Mouse (Mus musculus) lung, postnatal 0 days (tissue): ENCODE results near the gene Dlx5. TPM values are rescaled to one million over a fixed set of nuclear protein-coding genes. Genes with fewer than 3 reads are reported as not detected.

ENCODE experiments used
- ATAC-seq: fragments of 200-750 bp; cut with Nextera tagmentation; 2 replicates; pipeline ENCODE4 v1.8.0; 2017; ENCODE audit warnings: moderate library complexity
- DNase-seq: peaks from one replicate; pipeline ENCODE4 v3.0.0-alpha.2; 2016; ENCODE audit warnings: low spot score
- H3K27ac ChIP-seq: fragments of 300-500 bp; sonication (generic); 2 replicates; pipeline ENCODE4 v1.5.1; 2014; ENCODE audit warnings: antibody characterized with exemption, mild to moderate bottlenecking, low read length, mixed read lengths
- H3K27me3 ChIP-seq: fragments of 300-500 bp; sonication (generic); replicated peaks from 2 replicates; pipeline ENCODE4 v1.6.1; 2014; ENCODE audit warnings: low read length, mixed read lengths; ENCODE audit not compliant: insufficient read depth
- H3K36me3 ChIP-seq: fragments of 300-500 bp; sonication (generic); 2 replicates; pipeline ENCODE4 v1.6.1; 2014; ENCODE audit warnings: low read length, mixed read lengths; ENCODE audit not compliant: insufficient read depth
- H3K4me1 ChIP-seq: fragments of 300-500 bp; sonication (generic); 2 replicates; pipeline ENCODE4 v1.6.1; 2014; ENCODE audit warnings: antibody characterized with exemption, low read depth, low read length, mixed read lengths; ENCODE audit not compliant: insufficient read depth
- H3K4me2 ChIP-seq: fragments of 300-500 bp; sonication (generic); replicated peaks from 2 replicates; pipeline ENCODE4 v1.6.1; 2014; ENCODE audit warnings: low read depth, mild to moderate bottlenecking, low read length, moderate library complexity, mixed read lengths
- H3K4me3 ChIP-seq: fragments of 300-500 bp; sonication (generic); 2 replicates; pipeline ENCODE4 v1.5.1; 2014; ENCODE audit warnings: low read depth, low read length
- H3K9ac ChIP-seq: fragments of 300-500 bp; sonication (generic); replicated peaks from 2 replicates; pipeline ENCODE4 v1.6.1; 2014; ENCODE audit warnings: low read depth, mild to moderate bottlenecking
- H3K9me3 ChIP-seq: fragments of 300-500 bp; sonication (generic); 2 replicates; pipeline ENCODE4 v1.6.1; 2016; ENCODE audit warnings: low read length, mixed read lengths
- CTCF ChIP-seq: IDR thresholded peaks from 2 replicates; pipeline ENCODE4 v1.5.1; 2016; ENCODE audit warnings: antibody characterized with exemption, mild to moderate bottlenecking
- EP300 ChIP-seq: IDR thresholded peaks from 2 replicates; pipeline ENCODE4 v1.6.1; 2016; ENCODE audit warnings: antibody characterized with exemption, mild to moderate bottlenecking, control low read depth
- WGBS: fragments of 180-500 bp; shearing (Covaris S2); extraction: QIAGEN DNeasy Blood & Tissue Kit; methylation state at CpG from one replicate; pipeline ENCODE4 v1.1.7; 2014; 5-methylcytosine and 5-hydroxymethylcytosine counted together
- polyA plus RNA-seq: library from polyadenylated mRNA; unstranded; fragments of >200 nt; fragmentation: Nextera tagmentation; extraction: Ambion mirVana; gene quantifications from 2 replicates; pipeline ENCODE4 v1.2.1, GENCODE M21; 2015

Gene Dlx5
- polyA plus RNA-seq, 1 experiment from 2014 or later = not detected

- H3K27me3 ChIP-seq = no peaks in the 10 kb centered on the region
- ATAC-seq (peak; percentile 60), DNase-seq (peak; percentile 67)
- no peak overlapping the region for H3K9ac ChIP-seq
- no peaks in the 10 kb centered on the region for H3K4me1 ChIP-seq
- WGBS = 25% methylated on average over 5 of the region's 5 CpGs
- H3K4me3 ChIP-seq = no peak overlapping the region
- H3K27ac ChIP-seq = no peak overlapping the region
- no peaks in the 10 kb centered on the region for H3K9me3 ChIP-seq
- H3K36me3 ChIP-seq = no peaks in the 10 kb centered on the region
- no peak for TF ChIP-seq EP300
- peak; percentile 76 for TF ChIP-seq CTCF
- no peak overlapping the region for H3K4me2 ChIP-seq
Observed at GRCm38 (mm10) chr6:6914849-6915525, 33.1 kb upstream of the Dlx5 start.

GRCm38 (mm10) chr6:6914304-6914703 is 32.4 kb upstream of the Dlx5 start:
- no peak overlapping the region for H3K4me2 ChIP-seq
- H3K9ac ChIP-seq = no peak overlapping the region
- no peaks in the 10 kb centered on the region for H3K36me3 ChIP-seq
- TF ChIP-seq CTCF (no peak), EP300 (no peak)
- no peak overlapping the region for H3K27ac ChIP-seq
- H3K4me3 ChIP-seq = no peak overlapping the region
- DNase-seq = no peak
- ATAC-seq = no peak
- H3K4me1 ChIP-seq = no peaks in the 10 kb centered on the region
- H3K27me3 ChIP-seq = no peaks in the 10 kb centered on the region
- WGBS = 56% methylated on average over 1 of the region's 1 CpGs
- H3K9me3 ChIP-seq = no peaks in the 10 kb centered on the region

DNA sequence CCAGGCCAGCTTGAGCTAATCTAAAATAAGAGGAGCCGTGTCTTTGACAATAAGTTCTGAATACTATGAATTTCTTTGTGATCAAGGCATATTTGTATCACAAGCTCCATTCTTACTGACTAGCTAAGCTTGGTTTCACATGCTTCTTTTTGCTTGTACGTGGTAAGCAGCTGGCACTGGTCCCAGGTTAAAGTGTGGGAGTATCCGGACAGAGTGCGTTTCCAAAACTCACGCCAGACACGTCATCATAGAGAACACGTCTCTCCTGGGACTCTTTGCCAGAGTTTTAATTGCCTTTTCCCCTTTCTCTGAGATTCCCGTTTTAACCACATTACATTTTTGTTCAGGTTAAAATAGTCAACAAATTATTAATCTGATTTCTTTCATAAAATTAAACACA is 27.7 kb upstream of the Dlx5 start:
- no peak for TF ChIP-seq CTCF
- no peak for TF ChIP-seq EP300
- peak; percentile 59 for DNase-seq
- Histone ChIP-seq H3K9ac (no peak overlapping the region), H3K4me1 (no peaks in the 10 kb centered on the region), H3K4me2 (no peak overlapping the region), H3K36me3 (no peaks in the 10 kb centered on the region), H3K27me3 (no peaks in the 10 kb centered on the region), H3K9me3 (no peaks in the 10 kb centered on the region), H3K27ac (no peak overlapping the region), H3K4me3 (no peak overlapping the region)
- ATAC-seq = no peak; the same call in 1 of the 2 replicates
- WGBS = 34% methylated on average over 8 of the region's 8 CpGs

DNA sequence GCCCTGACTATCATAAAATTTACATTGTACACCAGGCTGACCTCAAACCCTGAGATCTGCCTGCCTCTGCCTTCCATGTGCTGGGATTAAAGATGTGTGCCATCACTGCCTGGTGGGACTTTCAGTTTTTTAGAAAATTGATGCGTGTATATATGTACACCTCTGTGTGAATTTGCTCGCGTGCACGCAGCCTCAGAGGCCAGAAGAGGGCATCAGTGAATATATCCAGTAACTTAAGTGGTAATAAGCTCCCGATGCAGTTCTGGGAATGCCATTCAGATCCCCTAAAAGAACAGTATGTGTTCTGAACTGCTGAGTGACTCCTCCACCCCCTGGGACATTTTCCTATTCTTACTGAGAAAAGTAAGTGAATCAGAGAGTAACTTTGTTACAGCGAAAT is 8.2 kb upstream of the Dlx5 start:
- no peaks in the 10 kb centered on the region for H3K4me1 ChIP-seq
- H3K27ac ChIP-seq = no peak overlapping the region
- 59% methylated on average over 6 of the region's 6 CpGs for WGBS
- no peak overlapping the region for H3K9ac ChIP-seq
- H3K4me2 ChIP-seq = no peak overlapping the region
- no peak overlapping the region for H3K4me3 ChIP-seq
- ATAC-seq (no peak), DNase-seq (no peak)
- H3K9me3 ChIP-seq = no peaks in the 10 kb centered on the region
- no peaks in the 10 kb centered on the region for H3K36me3 ChIP-seq
- peaks cover 6% of the 10 kb centered on the region; the same call in 1 of the 2 replicates for H3K27me3 ChIP-seq
- TF ChIP-seq EP300 = no peak
- TF ChIP-seq CTCF = peak; percentile 22; the same call in 1 of the 2 replicates

DNA sequence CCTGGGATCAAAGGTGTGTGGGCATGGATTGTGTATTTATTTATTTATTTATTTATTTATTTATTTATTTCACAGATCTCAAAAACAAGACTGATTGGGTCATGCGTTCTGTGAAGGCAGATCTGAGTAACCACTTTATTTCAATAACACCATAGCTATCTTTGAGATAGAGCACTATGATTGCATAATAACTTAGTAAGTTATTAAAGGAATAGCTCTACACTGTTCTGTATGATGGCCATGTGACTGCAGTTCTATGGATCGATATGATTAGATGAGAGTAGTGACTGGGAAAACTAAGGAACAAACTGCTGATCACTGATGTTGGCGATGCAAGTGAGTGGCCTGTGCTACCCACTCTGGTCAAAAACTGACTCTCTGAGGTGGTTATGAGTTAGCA is 4.3 kb upstream of the Dlx5 start:
- Histone ChIP-seq H3K4me2 (no peak overlapping the region), H3K9me3 (no peaks in the 10 kb centered on the region), H3K4me1 (no peaks in the 10 kb centered on the region), H3K36me3 (no peaks in the 10 kb centered on the region), H3K27me3 (peaks cover 37% of the 10 kb centered on the region), H3K27ac (no peak overlapping the region), H3K9ac (no peak overlapping the region), H3K4me3 (no peak overlapping the region)
- no peak for ATAC-seq
- no peak for TF ChIP-seq CTCF
- no peak for TF ChIP-seq EP300
- DNase-seq = no peak
- 66% methylated on average over 3 of the region's 3 CpGs for WGBS

- Histone ChIP-seq H3K4me3 (no peak overlapping the region), H3K4me1 (no peaks in the 10 kb centered on the region), H3K27me3 (peaks cover 50% of the 10 kb centered on the region), H3K9me3 (no peaks in the 10 kb centered on the region), H3K27ac (no peak overlapping the region), H3K36me3 (no peaks in the 10 kb centered on the region), H3K9ac (no peak overlapping the region), H3K4me2 (no peak overlapping the region)
- DNase-seq (peak; percentile 60), ATAC-seq (no peak)
- 7% methylated on average over 12 of the region's 12 CpGs for WGBS
- TF ChIP-seq CTCF = peak; percentile 86
- no peak for TF ChIP-seq EP300
Observed at GRCm38 (mm10) chr6:6884897-6885296, 3.0 kb upstream of the Dlx5 start.
